Mouse (Mus musculus) 416B (cell line): ENCODE measurements at regions not wholly inside any gene's neighbourhood (a gene's known extent, or its start where the extent isn't known, plus 50 kb on each side); places are given as distances from the start of the nearest gene placed in this dataset.
"Not testable (repeated sequence)": the region's sequence is repeated elsewhere in the genome, so short reads cannot be mapped to it uniquely, and the experiment has no call there.

Experiments used
- DNase-seq: peaks from one replicate; pipeline ENCODE4 v3.0.0; 2011; ENCODE audit warnings: low read depth

DNA sequence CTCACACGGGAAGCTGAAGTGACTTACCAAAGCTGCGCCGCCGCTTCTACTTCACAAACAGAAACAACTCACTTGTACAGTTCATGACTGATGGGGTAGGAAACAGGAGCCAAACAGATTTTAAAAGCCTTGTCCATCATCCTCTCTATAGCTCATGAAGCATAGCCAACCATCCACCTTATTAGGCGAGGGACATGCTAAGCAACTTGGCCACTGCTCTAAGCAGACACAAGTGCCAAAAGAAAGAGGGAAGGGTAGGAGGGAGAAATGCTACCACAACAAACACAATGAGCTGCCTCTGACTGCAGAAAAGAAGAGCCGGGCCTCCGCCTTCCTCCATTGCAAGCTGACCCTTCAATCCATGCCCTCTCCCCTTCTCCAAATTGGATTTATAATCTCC is 179.9 kb downstream of the Dhx15 start:
- DNase-seq, result no peak

DNA sequence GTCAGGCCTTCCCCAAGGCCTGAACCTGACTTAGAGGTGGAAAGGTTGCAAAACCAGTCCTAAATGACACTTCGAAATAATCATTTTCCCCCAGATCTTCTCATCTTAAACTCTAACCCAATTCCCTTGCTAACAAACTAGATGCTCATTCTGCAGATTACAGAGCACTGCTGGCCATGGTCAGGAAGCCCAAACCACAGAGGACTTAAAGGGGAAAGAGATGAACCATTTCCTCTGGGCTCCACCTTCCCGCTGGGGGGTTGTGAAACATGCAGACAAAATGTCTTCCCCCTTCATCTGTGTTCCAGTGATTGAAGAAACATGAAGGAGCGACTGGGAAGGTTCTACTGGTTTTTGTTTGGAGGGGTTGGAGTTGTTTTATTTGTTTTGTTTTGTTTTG is 181.4 kb downstream of the Dhx15 start:
- DNase-seq, result peak; percentile 40

GRCm38 (mm10) chr5:52006843-52007242 is 183.5 kb downstream of the Dhx15 start:
- no peak for DNase-seq

GRCm38 (mm10) chr5:51990847-51991610 is 199.3 kb downstream of the Dhx15 start:
- DNase-seq, result no peak

- no peak for DNase-seq
These were observed 200.9 kb downstream of the Dhx15 start for GRCm38 (mm10) chr5:51989396-51989795.

DNA sequence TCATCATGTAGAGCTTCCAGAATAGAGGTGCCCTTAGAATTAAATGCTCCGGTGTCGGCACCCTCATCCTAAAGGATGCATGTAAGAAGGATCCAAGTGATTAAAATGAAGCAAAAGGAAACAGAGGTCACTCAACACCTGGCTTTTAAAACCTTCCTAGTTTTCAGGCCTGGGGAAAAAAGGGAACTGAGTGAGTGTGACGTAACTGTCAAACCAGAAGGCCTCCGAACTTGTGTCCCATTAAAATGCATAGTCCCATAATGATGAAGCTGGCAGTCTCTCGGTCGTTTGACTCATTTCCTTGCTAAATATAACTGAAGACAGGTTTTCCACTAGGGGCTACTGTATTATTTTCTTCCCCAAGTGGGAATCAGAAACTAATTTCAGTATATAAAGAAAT is 201.4 kb downstream of the Dhx15 start:
- DNase-seq, result no peak

DNA sequence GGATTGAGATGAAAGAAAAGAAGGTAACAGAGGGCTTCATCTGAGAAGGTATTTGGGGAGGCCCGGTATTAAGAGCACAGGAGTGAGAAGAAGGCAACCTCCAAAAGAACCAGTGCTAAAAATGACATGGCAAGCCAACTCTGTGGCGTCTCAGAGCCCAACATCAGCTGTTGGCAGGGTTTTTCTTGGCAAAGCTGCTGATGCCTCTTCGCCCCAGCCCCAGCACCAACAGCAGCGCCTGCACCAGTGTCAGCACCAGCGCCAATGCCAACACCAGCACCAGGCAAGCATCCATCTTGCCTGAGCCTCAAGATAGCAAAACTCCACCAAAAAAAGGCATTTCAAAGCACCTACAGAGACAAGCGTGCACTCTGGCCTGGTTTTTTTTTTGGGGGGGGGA is 205.3 kb downstream of the Dhx15 start:
- DNase-seq, result no peak

DNA sequence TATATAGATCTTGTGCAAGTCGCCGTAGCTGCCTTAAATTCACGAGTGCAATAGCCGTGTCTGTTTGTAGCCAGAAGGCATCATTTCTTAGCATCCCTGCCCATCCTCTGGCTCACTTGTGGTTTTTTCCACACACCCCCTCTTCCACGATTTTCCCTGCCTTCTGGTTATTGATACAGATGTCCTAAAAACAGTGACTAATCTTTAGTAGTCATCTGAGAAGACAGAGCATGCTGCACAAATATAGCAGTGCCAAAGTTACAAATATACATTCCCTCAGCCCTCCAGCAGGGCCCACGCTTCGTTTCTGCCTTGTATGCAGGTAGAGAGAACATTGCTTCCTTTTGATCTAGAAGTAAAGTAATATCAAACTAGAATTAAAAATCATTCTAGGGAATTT is 207.5 kb downstream of the Dhx15 start:
- no peak for DNase-seq

GRCm38 (mm10) chr5:51980901-51981300 is 209.4 kb downstream of the Dhx15 start:
- DNase-seq, result no peak

GRCm38 (mm10) chr5:51952499-51952898 is 237.8 kb downstream of the Dhx15 start:
- DNase-seq, result no peak

- no peak for DNase-seq
These were observed 240.3 kb downstream of the Dhx15 start for GRCm38 (mm10) chr5:51949996-51950395.

DNA sequence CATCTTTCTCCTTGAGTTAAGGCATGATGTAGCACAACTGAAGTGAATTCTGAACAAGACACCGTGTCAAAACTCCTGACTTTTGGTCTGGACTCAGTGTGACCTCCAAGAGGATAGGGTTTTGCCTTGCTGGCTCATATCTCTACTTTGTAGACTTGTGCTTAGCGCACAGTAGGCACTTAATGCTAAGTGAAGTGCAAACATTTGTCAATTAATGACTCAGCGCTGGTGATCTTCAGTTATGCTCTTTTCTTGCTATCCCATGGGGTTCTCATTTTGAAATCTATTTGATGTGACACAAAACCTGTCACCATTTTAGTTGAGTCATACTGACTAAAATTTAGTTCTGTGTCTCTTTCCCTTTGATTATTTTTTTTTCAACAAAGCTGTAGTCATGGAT is 244.3 kb downstream of the Dhx15 start:
- DNase-seq, result no peak

- not testable (repeated sequence) for DNase-seq
These were observed 248.4 kb downstream of the Dhx15 start for GRCm38 (mm10) chr5:51941925-51942291.

- DNase-seq, result no peak
These were observed 248.9 kb downstream of the Dhx15 start for GRCm38 (mm10) chr5:51941255-51941924.

- no peak for DNase-seq
These were observed 251.5 kb downstream of the Dhx15 start for GRCm38 (mm10) chr5:51938845-51939244.

DNA sequence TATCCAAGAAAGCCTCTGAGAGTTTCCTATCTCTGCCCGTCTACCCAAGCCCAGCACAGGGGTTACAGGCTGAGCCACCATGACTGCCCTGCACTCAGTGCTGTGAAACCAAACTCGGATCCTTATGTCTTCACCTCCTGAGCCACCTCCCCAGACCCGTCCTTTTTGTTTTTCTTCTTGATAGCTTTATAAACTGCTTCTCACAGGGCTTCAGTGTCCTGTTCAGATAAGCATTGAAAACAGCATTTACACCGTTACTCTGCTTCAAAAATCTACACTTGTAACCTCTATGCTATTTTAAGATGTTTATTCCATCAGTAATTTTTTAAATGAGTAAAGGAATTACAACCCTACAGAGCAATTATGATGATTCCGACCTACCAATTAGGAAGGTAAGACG is 253.0 kb downstream of the Dhx15 start:
- no peak for DNase-seq

- DNase-seq, result no peak
These were observed 254.6 kb downstream of the Dhx15 start for GRCm38 (mm10) chr5:51935391-51936354.

DNA sequence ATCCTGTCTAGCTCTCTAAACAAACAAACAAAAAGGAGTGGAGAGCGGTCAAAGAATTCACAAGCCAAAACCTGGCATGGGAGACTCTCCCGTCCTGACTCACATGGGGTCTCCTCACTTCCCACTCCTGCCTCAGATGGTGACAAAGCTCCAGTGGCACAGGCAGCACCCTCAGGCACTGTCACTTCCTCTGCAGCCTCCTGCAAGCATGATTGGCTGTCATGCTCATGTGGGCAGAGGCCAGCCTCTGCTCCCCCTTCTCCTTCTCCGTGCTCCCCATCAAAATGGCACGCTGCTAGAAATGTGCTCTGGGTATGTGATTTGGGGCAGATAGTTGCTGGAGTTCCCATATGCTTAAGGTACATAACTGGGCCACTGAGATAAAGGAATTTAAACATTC is 255.4 kb downstream of the Dhx15 start:
- DNase-seq, result no peak

GRCm38 (mm10) chr5:51933331-51933730 is 257.0 kb downstream of the Dhx15 start:
- no peak for DNase-seq

DNA sequence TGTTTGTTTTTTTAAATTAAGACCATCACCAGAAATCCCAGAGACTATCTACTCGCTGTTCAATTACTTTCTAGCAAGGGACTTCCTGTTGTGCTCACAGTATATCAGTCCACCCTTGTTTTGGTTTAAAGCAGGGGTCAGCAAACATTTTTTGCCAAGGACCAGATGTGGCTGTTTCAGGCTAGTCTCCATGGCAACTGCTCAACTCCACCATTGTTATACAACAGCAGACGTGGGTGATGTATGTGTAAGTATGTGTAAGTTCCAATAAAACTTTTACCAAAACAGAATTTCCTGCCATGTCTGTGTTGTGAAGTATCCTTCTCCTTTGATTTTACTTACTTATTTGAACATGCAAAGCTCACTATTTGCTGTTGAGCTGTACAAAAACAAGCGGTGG is 259.9 kb downstream of the Dhx15 start:
- DNase-seq, result no peak

GRCm38 (mm10) chr5:51928801-51929200 is 261.5 kb downstream of the Dhx15 start:
- DNase-seq, result no peak

GRCm38 (mm10) chr5:51923417-51923816 is 266.9 kb downstream of the Dhx15 start:
- no peak for DNase-seq

DNA sequence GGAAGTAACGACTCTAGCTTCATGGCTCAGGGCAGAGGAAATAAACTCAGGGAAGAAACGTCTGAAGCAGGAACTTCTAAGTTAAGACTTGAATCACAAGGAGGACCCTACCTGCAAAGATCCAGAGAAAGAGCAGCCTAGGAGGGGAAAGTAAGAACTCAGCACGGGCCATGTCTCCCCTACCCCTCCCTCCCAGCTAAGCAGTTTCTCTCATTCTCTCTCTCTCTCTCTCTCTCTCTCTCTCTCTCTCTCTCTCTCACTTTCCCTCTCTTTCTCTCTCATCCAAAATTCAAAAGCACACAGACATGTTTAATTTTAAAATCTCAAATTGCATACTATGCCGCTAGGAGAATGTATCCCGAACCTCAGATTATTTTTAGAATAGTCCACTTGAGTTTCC is 267.3 kb downstream of the Dhx15 start:
- no peak for DNase-seq
